Mouse (Mus musculus) c-Kit-negative CD71-positive TER-119-positive erythroid progenitor cells, embryonic 14.5 days (primary cell): ENCODE data around the gene Ccl6.

Source experiments
- DNase-seq: peaks from one replicate; pipeline ENCODE4 v3.0.0-alpha.2; 2013; ENCODE audit warnings: low read depth, low spot score

Gene Ccl6

DNA sequence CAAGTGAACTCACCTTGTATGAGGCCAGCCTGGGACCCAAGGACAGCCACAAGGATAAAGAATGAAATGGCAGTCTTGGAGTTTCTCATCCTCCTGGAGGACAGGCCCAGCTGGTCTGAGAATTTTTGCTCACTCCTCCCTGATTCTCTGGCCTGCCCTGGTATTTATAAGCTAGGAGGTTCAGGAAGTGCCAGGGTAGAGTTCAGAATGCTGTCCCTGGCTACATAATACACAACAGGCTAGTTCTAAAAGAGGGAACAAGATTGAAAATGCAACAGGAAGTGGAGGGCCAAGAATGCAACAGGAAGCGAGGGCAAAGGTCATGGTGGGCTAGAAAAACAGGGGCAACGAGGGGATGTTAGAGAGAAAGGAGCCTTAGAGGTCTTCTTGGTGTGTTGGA lies at the start of gene Ccl6:
Gene Ccl6 (minus strand): TSS at position 235 of the 400 bp plus-strand sequence.
- DNase-seq = no peak

DNA sequence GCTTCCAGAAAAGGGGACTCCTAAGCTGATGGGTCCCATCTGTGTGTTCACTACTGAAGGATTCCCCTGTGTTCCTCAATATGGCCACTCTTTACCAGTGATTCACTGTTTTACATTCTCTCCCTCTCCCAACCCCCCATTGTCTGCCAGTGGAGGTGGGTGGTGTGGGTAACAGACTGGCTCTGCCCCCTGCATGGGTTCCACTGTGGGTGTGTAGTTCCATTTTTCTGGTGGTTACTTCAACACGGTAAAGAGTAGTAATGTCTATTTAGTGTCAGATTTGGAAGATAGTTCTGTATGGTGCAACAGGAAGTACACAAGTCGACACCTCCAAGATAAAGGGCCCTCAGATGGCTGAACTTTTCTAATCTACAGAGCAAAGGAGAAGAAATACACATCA lies 48.3 kb upstream of the Ccl6 start:
- no peak for DNase-seq

DNA sequence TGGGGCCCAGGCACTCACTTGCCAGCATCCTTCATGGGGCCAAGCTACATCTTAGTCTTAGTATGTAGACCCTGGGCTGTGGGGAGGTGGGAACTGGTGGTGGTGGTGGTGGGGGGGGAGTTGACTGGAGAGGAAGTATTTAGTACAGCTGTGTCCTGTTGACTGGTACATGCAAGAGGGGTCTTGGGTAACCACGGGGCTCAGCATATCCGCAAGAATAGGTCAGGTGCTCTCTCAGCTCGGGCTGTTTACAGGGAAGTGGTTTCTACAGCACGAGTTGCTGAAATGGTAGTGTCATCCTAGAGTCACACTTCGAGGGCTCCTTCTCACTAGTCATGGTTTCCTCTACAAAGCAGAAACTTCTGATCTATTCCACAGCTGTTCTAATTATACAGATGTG lies 47.3 kb upstream of the Ccl6 start:
- DNase-seq = no peak

GRCm38 (mm10) chr11:83639533-83639932 lies 46.6 kb upstream of the Ccl6 start:
- DNase-seq = no peak

GRCm38 (mm10) chr11:83638934-83639333 lies 46.0 kb upstream of the Ccl6 start:
- DNase-seq = no peak

- DNase-seq = no peak
Observed at GRCm38 (mm10) chr11:83636742-83637235, 43.9 kb upstream of the Ccl6 start.

- no peak for DNase-seq
Observed at GRCm38 (mm10) chr11:83634898-83635297, 42.0 kb upstream of the Ccl6 start.

- no peak for DNase-seq
Observed at GRCm38 (mm10) chr11:83634425-83634824, 41.5 kb upstream of the Ccl6 start.

- DNase-seq = no peak
Observed at GRCm38 (mm10) chr11:83632744-83633143, 39.9 kb upstream of the Ccl6 start.

DNA sequence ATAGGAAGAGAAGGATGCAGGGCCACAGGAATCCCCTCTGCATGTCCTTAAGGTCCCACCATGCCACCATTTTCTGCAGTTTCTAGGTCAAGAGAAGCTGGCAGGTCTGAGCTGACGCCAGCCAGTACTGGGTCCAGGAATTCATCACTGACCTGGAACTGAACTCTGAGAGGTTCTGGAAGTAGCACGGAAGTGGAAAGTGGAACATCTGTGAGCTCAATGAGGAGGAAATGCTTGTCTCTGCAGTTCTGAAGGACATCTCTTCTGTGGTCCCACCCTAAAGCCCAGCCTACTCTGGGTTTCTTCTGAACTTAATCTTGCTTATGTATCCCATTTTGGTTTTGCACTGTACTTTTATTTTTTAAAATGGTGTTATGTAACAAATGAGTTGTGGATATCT lies 38.2 kb upstream of the Ccl6 start:
- DNase-seq = no peak

GRCm38 (mm10) chr11:83630630-83631029 lies 37.7 kb upstream of the Ccl6 start:
- DNase-seq = no peak

DNA sequence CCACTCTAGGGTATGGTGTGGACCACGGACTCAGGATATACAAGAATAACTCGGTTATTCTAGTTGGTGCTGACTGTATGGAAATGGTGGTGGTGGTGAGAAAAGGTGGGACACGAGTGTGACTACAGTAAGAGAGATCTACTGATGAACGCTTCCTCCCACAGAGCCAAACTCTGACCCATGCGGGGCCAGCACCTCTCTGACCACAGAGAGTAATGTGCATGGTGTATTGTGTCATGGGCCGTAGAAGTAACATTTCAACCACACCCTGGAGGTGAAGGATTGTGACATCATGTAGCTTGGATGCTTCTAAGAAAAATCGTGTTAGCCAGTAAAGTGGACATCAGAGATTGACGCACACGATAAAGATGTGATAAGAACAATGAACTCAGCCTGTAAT lies 35.9 kb upstream of the Ccl6 start:
- DNase-seq = no peak

DNA sequence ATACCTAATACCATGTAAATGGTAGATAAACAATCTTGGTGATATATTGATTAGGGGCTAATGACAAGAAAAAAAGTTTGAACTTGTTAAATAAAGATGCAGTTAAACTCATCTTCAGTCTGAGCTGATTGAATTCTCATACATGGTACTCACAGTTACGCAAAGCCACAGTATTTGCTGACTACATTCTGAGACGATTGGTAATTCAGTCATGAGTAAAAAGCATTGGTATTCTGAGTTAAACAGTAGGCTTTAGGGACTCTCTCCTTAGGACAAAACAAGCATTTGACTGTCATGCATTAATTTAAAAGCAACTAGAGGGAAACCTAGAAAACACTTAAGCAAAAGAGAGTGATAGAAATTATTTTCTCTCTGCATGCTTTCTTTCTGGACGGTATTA lies 30.7 kb upstream of the Ccl6 start:
- no peak for DNase-seq

DNA sequence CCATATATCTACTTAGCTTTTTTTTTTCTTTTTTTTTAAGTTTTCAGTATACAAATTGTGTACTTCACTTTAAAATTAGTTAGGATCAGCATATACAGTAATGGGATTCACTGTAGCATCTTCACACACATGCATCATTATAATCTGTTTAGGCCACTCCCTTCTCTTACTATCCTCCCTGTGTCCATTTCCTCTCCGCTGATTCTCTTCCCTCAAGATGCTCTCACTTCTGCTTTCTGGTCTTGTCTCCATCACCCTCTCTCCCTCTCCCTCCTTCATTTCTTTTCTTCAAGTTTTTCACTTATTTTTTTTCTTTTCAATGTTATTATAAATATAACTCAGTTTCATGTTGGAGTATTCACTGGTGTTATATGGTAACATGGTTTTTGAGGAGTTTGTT lies 26.1 kb upstream of the Ccl6 start:
- no peak for DNase-seq

DNA sequence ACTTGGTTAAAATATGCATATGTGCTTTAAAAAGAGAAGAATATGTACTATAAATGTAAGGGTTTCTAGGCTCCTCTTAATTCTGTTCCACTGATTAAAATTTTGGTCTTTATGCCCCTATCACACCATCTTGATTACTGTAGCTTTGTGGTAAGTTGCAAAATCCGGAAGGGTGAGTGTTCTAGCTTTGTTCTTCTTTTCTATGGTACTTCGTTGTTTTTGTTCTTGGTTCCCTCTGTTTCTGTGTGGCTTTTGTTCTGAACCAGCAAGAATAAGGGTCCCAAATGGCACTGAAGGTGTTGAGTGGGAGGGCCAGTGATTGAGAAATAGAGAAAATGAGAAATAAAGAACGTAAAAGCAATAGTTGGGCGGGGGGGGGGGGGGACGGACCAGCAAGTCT lies 25.4 kb upstream of the Ccl6 start:
- DNase-seq = no peak

GRCm38 (mm10) chr11:83616586-83616985 lies 23.7 kb upstream of the Ccl6 start:
- no peak for DNase-seq

- DNase-seq = no peak
Observed at GRCm38 (mm10) chr11:83610900-83611299, 18.0 kb upstream of the Ccl6 start.

- DNase-seq = no peak
Observed at GRCm38 (mm10) chr11:83606396-83606795, 13.5 kb upstream of the Ccl6 start.

- DNase-seq = no peak
Observed at GRCm38 (mm10) chr11:83605535-83605934, 12.6 kb upstream of the Ccl6 start.

DNA sequence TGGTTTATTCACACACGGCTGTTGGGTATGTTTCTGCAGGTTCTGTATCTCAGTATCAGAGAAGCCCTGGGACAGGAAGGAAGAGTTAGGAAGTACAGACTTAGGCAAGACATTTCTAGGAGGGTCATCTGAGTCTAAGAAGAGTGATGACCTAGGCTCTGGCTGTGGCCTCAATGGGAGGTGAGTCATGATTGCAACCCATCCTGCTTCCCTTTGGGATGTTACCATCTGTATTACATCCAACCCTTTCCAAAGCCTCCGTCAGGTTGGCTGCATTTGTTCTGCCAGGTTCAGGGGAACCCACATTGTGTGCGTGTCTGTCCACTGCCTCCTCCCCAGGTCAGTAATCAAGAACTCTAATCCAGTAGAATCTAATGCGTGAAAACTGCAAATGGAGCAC lies 11.8 kb upstream of the Ccl6 start:
- DNase-seq = no peak

DNA sequence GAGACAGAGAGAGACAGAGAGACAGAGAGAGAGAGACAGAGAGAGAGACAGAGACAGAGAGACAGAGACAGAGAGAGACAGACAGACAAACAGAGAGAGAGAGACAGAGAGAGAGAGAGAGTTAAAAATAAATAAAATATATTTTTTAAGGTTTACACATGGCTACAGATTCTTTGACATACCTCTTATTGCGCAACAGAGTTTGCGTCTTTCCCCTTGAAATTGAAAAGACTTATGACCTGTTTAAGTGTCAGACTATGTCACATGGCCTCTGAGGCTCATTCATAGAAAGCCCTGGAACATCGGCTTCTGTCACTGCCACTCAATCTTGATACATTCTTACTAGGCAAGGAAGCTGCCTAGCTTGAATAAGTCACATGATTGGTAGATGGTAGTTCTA lies 10.5 kb upstream of the Ccl6 start:
- DNase-seq = no peak

- no peak for DNase-seq
Observed at GRCm38 (mm10) chr11:83600576-83600975, 7.7 kb upstream of the Ccl6 start.

- no peak for DNase-seq
Observed at GRCm38 (mm10) chr11:83598991-83599390, 6.1 kb upstream of the Ccl6 start.

- DNase-seq = no peak
Observed at GRCm38 (mm10) chr11:83598207-83598837, 5.4 kb upstream of the Ccl6 start.
